Mouse (Mus musculus): ENCODE results near the gene Rps19bp1.

Rps19bp1 gene

DNA sequence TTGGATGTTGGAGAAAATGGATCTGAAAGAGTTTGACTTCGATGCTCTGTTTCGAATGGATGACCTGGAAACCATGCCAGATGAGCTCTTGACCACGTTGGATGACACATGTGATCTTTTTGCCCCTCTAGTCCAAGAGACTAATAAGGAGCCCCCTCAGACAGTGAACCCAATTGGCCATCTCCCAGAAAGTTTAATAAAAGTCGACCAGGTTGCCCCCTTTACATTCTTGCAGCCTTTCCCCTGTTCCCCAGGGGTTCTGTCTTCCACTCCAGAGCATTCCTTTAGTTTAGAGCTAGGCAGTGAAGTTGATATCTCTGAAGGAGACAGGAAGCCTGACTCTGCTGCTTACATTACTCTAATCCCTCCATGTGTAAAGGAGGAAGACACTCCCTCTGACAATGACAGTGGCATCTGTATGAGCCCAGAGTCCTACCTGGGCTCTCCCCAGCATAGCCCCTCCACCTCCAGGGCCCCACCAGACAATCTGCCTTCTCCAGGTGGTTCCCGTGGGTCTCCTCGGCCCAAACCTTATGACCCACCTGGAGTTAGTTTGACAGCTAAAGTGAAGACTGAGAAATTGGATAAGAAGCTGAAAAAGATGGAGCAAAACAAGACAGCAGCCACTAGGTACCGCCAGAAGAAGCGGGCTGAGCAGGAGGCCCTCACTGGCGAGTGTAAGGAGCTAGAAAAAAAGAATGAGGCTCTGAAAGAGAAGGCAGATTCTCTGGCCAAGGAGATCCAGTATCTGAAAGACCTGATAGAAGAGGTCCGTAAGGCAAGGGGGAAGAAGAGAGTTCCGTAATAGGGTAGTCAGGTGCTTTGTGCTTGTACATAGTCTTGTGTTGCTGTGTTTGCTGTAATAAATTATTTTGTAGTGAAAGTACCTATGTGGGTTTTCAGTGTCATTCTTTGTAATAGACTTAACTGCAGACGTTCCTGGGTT is 7.2 kb downstream of the Rps19bp1 start:
- WGBS, result 29% methylated on average over 12 of the region's 12 CpGs

DNA sequence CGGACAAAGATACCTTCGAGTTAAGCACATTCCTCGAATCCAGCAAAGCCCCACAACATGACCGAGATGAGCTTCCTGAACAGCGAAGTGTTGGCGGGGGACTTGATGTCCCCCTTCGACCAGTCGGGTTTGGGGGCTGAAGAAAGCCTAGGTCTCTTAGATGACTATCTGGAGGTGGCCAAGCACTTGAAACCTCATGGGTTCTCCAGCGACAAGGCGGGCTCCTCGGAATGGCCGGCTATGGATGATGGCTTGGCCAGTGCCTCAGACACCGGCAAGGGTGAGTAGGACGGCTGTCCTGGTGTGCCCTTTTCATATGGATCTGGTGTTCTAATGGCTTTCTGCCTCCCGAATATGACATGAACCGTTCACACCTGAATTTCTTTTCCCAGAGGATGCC is 7.9 kb downstream of the Rps19bp1 start:
- WGBS, result 3% methylated on average over 16 of the region's 16 CpGs

DNA sequence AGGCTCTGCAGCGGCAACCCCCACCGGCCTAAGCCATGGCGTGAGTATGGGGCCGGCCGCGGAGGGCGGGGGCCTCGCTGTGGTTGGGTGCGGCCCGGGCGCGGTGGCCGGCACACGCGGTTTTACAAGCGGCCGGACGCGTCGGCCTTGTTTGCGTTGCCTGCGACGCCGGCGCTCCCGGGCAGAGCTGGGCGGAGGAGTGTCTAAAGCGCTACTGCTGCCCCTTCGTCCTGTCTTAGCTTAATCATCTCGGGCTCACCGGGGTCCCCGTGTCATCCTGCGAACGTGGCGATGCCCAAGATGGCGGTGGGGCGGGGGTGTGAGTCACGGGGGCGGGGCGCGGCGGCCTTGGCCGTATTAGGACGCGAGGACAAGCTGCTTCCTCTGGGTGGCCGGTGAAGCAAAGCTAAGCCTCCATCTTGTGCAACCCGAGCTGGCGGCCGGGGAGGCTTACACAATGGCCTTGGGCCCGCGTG is 8.4 kb downstream of the Rps19bp1 start:
- under 1% methylated on average over 51 of the region's 51 CpGs for WGBS

DNA sequence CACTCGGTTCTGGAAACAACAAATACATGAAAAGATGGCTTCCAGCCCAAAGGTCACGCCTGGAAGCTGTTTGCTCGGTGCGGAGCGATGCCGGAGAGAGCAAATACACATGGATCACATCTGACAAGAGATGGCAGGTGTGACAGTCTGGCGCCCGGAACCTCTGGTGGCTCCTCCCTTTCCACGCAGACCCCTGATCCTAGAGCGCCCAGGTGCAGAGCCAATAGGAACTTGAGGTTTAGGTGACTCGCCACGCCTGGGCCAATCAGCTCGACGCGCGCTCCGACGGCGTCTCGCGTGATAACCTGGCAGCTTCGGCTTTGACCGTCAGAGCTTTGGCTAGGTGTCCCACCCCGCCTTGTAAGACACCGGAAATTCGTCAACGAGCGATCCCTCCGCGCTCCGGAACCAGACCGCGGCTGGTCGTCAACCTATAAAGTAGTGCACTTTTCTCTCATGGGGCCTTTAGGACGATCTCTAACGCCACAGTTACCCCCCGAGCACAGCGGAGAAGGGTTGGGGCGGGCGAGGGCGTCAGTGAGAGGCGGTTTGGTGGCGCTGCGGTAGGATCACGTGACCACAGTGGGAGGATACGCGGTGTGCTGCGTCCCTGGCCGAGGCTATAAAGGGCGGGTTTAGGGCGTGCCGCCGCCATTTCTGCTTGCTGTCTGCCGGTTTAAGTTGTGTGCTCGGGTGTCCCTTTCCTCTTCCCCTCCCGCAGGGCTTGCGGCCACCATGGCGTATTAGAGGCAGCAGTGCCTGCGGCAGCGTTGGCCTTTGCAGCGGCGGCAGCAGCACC is 9.1 kb downstream of the Rps19bp1 start, which contains the start of gene Atf4:
Atf4 (plus strand) TSS at position 338 of the 799 bp plus-strand sequence.
- under 1% methylated on average over 62 of the region's 62 CpGs for WGBS

DNA sequence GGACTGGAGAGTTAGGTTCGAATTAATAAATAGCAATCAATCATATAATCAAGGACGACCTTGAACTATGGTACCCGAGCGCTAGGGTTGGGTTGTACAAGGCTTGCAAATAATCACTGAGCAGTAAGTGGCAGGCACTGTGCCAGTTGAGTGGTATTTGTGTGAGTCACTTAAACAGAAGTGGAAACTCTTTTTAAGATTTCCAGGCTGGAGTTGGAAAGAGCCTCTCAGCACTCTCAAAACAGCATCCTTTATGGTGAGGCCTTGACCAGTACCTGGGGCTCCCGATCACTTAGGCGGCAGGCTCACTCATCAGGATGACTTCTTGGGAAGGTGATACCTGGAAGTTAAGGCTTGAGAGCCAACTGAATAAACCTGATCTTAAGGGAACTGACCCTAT is 9.9 kb downstream of the Rps19bp1 start:
- 45% methylated on average over 6 of the region's 6 CpGs for WGBS

DNA sequence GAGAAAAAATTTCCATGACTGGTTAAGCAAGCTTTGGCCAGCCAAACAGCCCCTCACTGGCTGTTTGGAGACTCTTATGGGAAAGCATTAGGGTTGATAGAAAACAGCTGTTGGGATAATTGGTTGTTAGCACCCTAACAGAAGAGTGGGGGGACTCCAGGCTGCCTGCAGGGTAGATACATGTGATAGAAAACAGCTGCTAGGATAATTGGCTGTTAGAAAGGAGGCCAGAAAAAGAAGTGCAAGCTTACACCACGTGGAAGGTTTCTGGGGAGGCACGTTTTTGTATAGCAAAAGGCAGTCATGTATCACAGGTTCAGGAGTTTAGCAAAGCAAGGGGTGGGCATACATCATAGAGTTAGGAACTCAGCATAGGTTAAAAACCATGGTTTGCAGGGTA is 10.6 kb downstream of the Rps19bp1 start:
- WGBS, result 9% methylated on average over 2 of the region's 2 CpGs

DNA sequence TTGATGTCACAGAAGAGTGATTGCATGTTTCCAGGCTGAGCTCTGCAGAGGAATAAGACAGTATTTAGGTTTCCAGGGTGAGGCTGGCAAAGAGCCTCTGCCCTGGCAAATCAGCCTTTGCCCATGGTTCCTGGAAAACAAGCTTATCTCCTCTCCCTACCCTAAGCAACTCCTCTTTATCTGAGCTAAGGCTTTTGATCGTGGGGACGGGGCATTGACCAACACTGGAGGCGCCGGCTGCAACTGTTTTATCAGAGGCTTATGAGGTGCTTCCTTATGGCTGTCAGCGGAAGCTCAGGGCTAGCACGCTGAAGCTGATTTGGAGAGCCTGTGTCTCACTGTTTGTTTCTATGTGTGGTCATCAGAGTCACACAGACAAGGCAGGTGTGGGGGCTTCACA is 13.5 kb downstream of the Rps19bp1 start:
- WGBS, result 91% methylated on average over 6 of the region's 6 CpGs

DNA sequence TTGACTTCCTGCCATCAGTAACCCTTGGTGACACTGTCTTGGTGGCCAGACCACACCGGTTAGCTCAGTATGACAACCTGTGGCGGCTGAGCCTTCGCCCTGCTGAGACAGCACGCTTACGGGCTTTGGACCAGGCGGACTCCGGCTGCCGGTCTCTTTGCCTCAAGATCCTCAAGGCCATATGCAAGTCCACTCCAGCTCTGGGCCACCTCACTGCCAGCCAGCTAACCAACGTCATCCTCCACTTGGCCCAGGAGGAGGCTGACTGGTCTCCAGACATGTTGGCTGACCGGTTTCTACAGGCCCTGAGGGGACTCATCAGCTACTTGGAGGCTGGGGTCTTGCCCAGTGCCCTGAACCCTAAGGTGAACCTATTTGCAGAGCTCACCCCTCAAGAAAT is 14.4 kb downstream of the Rps19bp1 start:
- WGBS, result 94% methylated on average over 10 of the region's 10 CpGs

DNA sequence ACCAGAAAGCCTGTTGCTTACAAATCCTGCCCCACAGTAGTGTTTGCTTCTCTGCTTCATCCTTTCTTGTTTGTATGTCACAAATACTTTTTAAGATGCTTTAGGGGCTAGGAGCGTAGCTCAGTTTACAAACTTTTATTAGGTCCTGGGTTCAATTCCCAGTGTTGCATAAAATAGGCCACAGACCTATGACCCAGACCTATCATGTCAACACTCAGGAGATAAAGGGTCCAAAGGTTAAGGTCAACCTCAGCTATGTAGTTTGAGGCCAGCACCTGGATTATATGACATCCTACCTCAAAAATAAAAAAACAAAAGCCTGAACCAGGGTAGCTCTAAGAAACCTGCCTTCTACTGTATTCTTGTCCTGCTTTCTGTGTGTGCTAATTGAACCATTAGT is 15.5 kb downstream of the Rps19bp1 start:
- 92% methylated on average over 1 of the region's 1 CpGs for WGBS

DNA sequence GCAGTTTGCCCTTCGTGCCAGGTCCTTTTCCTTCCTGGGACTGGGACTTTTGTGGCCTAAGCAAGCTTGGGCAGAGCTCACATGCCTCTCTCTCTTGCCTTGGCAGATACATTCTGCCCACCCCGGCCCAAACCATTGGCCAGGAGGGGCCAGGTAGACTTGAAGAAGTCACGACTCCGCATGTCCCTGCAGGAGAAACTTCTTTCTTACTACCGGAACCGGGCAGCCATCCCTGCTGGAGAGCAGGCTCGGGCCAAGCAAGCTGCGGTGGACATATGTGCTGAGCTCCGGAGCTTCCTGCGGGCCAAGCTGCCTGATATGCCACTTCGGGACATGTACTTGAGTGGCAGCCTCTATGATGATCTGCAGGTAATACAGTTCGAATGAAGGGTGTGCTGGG is 16.0 kb downstream of the Rps19bp1 start:
- WGBS, result 94% methylated on average over 12 of the region's 12 CpGs

DNA sequence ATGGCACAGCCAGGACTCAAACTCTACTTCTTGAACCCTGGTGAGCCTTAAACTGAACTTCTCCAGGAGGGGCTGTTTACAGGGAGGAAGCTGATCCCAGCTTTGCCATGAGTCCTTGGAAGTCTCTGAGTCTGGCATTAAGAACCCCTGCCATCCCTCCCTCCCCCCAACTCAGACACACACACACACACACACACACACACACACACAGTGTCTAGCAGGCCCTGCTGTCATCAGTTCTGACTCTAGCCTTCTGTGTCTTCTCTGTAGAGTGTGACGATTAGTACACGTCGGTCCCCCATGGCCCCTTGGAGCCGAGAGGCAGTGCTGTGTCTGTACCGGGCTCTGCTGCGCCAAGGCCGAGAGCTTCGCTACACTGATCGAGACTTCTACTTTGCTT is 28.6 kb downstream of the Rps19bp1 start, which contains the start of gene AC140267.1:
AC140267.1 (plus strand) TSS at position 301 of the 400 bp plus-strand sequence.
- 89% methylated on average over 9 of the region's 9 CpGs for WGBS

DNA sequence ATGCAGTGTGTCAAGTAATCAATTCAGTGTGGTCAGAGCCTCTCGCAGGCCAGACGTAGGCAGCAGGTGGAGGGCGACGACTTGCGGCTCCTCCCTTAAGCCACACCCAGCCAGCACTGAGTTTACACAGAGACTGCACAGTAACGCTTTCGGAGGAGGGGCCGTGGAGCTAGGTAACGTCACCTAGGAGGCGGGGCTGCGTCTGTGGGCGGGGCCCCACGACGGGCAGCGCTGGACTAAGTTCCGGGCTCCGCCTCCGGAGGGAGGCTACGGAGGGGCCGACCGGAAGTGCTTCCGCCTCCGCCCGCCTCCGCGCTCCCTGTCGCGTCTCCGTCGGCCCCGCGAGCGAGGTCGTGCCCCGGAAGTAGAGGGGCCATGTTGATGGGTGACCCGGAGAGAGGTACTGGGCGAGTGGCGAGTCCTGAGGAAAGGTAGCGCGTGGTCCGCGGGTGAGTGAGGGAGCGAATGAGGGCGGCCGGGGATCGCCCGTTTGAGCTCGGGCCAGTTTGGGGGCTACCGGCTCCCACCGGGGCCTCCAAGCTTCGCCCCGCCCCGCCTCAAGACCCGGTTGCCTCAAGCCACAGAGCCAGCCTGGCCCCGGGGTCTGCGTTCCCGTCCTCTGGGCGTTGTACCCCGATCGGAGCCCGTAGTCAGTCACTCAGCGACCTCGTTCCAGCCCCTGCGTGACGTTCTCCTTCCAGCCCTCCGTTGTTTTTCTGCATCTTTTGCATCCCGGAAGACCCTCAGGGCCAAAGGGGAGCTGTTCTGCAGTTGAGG is 30.2 kb downstream of the Rps19bp1 start, which contains the start of gene Mief1:
Mief1 (plus strand) TSS at position 286 of the 777 bp plus-strand sequence.
- WGBS, result under 1% methylated on average over 67 of the region's 67 CpGs

DNA sequence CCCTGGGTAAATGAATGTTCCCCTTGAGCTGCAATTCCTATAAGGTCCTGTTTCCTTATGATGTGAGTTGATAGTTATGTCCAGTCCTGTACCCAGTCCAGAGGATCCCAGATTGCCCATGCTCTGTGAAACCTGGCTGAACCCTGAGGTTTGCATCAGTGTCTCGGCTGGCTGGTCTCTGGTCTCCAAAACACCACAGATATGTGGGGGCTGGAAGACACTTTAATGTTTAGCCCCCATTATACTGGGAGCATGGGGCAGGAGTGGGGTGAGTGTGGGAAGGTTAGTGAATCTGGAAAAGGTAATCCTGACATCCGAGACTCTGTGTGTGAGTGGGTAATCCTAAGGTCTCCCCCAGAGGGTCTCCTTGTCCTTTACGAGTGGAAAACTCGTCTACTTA is 31.1 kb downstream of the Rps19bp1 start:
- 49% methylated on average over 4 of the region's 4 CpGs for WGBS

DNA sequence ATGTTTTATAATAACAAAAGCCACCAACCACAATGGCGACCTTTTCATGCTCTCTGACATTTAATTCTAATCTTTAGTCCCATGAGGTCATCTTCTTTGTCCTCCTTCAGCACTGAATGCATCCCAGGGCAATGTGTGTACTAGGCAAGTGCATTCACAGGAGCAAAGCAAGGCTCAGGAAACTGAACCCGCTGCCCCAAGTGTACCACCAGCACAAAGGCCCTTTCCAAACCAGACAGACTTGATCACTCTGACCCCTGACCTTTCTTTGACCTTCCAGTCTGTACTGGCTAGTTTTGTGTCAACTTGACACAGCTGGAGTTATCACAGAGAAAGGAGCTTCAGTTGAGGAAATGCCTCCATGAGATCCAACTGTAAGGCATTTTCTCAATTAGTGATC is 31.8 kb downstream of the Rps19bp1 start:
- 67% methylated on average over 2 of the region's 2 CpGs for WGBS

DNA sequence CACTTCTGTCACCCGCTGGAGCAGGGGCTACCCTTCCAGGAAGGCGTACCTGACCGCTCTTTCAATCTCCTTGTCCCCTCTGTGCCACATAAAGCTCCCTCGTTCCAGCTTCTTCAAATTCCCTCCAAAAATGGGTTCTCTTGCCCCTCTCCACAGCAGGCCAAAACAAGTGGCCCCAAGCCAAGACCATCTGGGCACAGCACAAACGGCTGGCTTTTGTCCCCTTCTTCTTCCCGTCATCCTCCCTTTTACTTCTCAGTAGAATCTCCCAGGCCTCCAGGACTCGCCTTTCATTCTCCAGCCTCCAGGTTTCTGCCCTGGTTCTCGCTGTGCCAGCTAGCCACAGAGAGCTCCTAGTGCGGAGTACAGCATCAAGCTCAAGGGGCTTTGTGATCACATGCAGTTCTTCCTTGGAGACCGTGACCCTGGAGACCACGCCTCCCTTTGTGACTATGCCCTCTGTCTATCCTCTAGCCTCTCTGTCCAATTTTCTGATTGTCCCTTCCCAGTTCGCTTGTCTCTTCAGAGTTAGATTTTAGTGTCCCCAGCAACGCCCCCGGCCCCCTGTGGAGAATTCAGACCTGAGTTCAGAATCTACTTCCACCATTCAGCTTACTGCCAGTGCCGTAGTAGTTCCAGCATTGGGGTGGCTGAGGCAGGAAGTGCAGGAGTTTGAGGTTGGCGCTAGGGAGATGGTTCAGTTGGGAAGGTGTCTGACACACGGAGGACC is 35.9 kb downstream of the Rps19bp1 start:
- 72% methylated on average over 17 of the region's 17 CpGs for WGBS

DNA sequence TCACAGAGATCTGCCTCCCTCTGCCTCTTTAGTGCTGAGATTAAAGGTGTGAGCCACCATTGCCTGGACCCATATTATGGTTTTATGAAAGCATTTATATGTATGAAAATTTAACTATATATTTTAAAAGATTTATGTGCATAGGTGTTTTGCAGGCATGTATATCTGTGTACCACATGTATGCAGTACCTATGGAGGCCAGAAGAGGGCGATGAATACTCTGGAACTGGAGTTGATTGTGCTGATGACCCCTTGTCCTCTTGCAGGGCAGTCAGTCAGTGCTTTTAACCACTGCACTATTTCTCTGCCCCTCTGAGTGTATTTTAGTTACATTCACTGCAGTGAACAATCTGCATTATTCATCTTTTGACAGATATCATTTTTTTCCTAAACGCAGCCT is 38.3 kb downstream of the Rps19bp1 start:
- WGBS, result 50% methylated on average over 2 of the region's 2 CpGs

DNA sequence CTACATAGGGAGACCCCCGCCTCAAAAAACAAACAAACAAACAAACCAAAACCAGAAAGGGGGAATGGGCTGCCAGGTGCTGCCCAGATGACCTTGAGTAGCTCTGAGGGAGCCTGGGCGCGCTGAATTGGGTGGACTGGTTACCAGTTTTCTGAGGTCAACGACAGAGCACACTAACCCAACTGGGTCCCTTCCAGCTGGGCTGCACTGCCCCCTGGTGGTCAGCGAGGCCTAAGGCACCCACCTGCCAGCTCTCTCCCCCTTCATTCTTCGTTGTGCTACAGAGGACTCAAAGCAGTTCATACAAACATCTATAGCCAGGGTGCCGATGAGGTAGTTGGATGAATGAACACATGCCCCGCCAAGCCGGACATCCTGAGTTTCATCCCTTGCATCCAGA is 38.9 kb downstream of the Rps19bp1 start:
- WGBS, result 27% methylated on average over 9 of the region's 9 CpGs

DNA sequence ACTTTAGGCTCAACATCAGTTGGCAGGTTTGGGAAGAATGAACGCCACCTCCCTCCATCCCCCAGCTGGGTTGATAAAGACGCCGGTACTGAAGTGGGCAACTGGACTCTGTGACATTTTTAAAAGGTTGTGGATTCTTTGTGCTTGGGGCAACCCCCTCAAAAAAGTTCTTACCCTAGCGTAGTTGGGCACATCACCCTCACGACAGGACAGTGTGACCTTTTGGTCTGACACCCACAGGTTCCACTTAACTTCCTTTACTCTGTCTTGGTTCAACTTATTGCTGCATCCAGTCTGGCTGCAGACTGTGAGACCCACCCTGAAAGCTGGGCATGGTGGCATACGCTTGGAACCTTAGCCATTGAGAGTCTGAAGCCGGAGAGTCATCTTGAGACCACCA is 40.4 kb downstream of the Rps19bp1 start:
- 93% methylated on average over 7 of the region's 7 CpGs for WGBS

DNA sequence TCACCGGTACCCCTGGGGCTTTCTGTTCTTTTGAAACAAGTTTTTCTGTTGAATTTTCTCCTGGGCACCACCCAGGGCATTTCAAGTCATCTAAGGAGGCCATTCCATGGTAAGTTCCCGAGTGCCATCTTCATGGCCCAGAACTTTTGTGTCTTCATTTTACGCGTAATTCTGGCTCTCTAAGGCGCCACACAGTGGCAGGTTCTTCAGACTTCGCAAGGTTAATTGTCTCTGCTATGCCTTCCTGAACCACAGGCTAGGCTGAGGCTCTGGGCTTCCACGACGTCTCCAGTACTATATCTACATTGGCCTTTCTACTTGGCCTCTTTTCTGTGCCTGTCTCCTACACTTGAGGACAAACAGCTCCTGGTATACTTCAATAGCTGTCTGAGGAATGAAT is 43.1 kb downstream of the Rps19bp1 start:
- WGBS, result 68% methylated on average over 8 of the region's 8 CpGs

DNA sequence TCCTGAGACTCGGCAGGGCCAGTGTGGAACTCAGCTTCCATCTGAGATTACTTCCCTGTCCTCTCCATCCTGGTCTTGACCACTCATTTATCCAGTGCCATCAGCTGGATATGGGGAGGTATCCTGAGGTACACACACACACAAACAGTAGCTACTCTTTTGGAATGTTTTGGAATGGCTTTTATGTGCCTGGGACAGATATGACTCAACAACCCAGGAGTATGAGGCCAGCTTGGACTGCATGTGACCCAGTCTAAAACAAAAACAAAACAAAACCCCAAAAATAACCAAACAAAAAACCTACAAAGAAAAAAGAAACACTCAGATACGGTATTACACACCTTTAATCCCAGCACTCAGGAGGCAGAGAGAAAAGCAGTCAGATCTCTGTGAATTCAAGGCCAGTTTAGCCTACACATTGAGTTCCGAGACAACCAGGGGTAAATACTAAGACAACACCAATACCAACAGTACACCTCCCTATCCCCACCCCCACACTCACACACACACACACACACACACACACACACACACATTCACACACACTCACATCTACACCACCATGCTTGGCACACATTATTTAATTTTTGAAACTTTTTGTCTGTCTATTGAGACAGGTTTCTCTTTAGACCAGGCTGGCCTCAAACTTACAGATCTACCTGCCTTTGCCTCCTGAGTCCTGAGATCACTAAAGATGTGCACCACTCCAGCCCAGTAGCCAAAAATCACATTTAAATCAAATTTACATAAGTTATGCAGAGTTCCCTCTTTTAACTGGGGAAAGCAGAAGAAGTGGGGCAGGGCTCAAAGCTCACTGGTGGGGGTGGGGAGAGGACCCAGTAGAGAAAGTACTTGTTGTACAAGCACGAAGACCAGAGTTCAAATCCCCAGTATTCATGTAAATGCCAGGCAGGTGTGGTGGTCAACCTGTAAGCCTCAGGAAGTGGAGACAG is 44.1 kb downstream of the Rps19bp1 start:
- 60% methylated on average over 4 of the region's 4 CpGs for WGBS

Measured in cerebral cortex, adult 2 months (tissue).